ENCODE assay signal across 11 mouse cellular contexts in the genomic region with DNA sequence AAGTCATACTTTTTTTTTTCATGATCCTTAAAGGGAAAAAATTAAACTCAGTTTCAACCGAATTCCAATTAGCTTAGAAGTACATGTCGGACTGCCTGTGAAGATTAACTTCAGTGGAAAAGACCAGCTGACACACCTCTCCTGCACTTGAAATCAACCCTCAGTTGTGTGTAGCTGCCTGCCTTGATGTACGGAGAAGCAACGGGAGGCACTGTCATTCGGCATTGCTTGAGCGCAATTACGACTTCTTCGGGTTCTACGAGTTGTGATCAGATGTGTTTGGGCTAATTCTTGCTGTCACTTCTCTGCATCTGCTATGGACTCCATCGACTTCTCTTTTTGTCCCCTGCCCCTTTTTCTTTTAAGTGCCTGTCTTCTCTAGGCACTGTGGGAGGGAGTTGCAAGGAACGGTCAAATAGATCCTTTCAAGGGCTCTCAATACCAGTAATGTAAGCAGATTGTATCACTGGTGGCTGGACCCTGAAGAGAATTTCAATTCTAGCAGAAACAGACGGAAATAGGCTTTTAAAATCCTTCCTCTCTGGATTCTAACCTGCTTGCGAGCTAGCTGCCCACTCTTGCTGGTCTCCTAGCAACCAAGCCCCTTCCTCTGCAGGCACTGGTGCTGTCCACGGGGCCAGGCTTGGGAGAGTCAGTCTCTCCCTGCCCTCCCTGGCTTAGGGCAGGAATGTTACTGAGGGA. TPM values are rescaled to one million over a fixed set of nuclear protein-coding genes. Genes with fewer than 3 reads are reported as not detected.
A peak's percentile ranks its signal among the peaks of the same experiment; 100 is the strongest.
DNase-seq lines count a peak whose midpoint lies in the region; ATAC-seq and TF ChIP-seq lines count a peak whose summit lies in the region.
"Had no signal": no experiment of that assay in that cellular context is flagged by ENCODE, and none has a peak within 500 bp of the region (broad histone marks: within the 10 kb centered on the region; RNA-seq: fewer than 3 reads in every experiment).

No protein-coding gene starts in this region.

- H3K27me3 ChIP-seq in lung, postnatal 0 days (replicated peaks; ENCODE audit: insufficient read depth, low read length): no peaks in the 10 kb centered on the region
- no peaks in the 10 kb centered on the region; the same call in 1 of the 2 replicates for H3K27me3 ChIP-seq in forebrain, embryonic 13.5 days
- H3K27me3 ChIP-seq in limb, embryonic 13.5 days: no peaks in the 10 kb centered on the region
- H3K27me3 ChIP-seq in stomach, embryonic 15.5 days (replicated peaks): no peaks in the 10 kb centered on the region

- no peak overlapping the region for H3K4me3 ChIP-seq in lung, postnatal 0 days (ENCODE audit: low read depth, low read length)
- H3K4me3 ChIP-seq in forebrain, embryonic 13.5 days: peak overlapping the region; percentile 13
- no peak overlapping the region; the same call in 1 of the 2 replicates for H3K4me3 ChIP-seq in limb, embryonic 13.5 days
- no peak overlapping the region for H3K4me3 ChIP-seq in stomach, embryonic 15.5 days (replicated peaks)

- TF ChIP-seq CTCF in lung, postnatal 0 days (IDR thresholded peaks at IDR 0.05): no peak

- no peak for TF ChIP-seq EP300 in lung, postnatal 0 days (IDR thresholded peaks at IDR 0.05)

- H3K4me2 ChIP-seq in lung, postnatal 0 days (replicated peaks; ENCODE audit: low read depth, low read length): 0 out of 2 replicates have a peak overlapping the region, but pooled peaks have one; percentile 6
- H3K4me2 ChIP-seq in forebrain, embryonic 13.5 days: peak overlapping the region; percentile 54
- H3K4me2 ChIP-seq in limb, embryonic 13.5 days (replicated peaks): peak overlapping the region; percentile 51
- H3K4me2 ChIP-seq in stomach, embryonic 15.5 days: 0 out of 2 replicates have a peak overlapping the region, but pooled peaks have one; percentile 13

- no peaks in the 10 kb centered on the region for H3K36me3 ChIP-seq in lung, postnatal 0 days (ENCODE audit: insufficient read depth, low read length)
- no peaks in the 10 kb centered on the region for H3K36me3 ChIP-seq in forebrain, embryonic 13.5 days (ENCODE audit: poor library complexity, severe bottlenecking)
- no peaks in the 10 kb centered on the region for H3K36me3 ChIP-seq in limb, embryonic 13.5 days
- H3K36me3 ChIP-seq in stomach, embryonic 15.5 days: no peaks in the 10 kb centered on the region

- peak; percentile 23 for DNase-seq in lung, postnatal 0 days (ENCODE audit: low spot score)
- no peak for DNase-seq in lung, adult 18-20 months
- no peak for DNase-seq in urinary bladder, postnatal 4 days (ENCODE audit: low spot score in 2 of 2)
- no peak for DNase-seq in kidney, postnatal 4 days
- DNase-seq in layer of hippocampus, adult 11-12 months (ENCODE audit: low spot score): no peak
- DNase-seq: cerebellum, adult 9-11 months had no signal

- H3K9me3 ChIP-seq in lung, postnatal 0 days (ENCODE audit: low read length): no peaks in the 10 kb centered on the region
- no peaks in the 10 kb centered on the region for H3K9me3 ChIP-seq in forebrain, embryonic 13.5 days (replicated peaks)
- H3K9me3 ChIP-seq in limb, embryonic 13.5 days: no peaks in the 10 kb centered on the region
- no peaks in the 10 kb centered on the region for H3K9me3 ChIP-seq in stomach, embryonic 15.5 days

- H3K9ac ChIP-seq in lung, postnatal 0 days (replicated peaks; ENCODE audit: low read depth): no peak overlapping the region
- peak overlapping the region; percentile 28; the same call in 1 of the 2 replicates for H3K9ac ChIP-seq in forebrain, embryonic 13.5 days
- H3K9ac ChIP-seq in limb, embryonic 13.5 days: peak overlapping the region; percentile 31; the same call in 1 of the 2 replicates
- H3K9ac ChIP-seq in stomach, embryonic 15.5 days: no peak overlapping the region
- H3K9ac ChIP-seq: liver, embryonic 14.5 days had no signal

- no peak overlapping the region for H3K27ac ChIP-seq in lung, postnatal 0 days (ENCODE audit: low read length)
- peak overlapping the region; percentile 73 for H3K27ac ChIP-seq in forebrain, embryonic 13.5 days
- peak overlapping the region; percentile 44; the same call in 1 of the 2 replicates for H3K27ac ChIP-seq in limb, embryonic 13.5 days
- peak overlapping the region; percentile 48; the same call in 1 of the 2 replicates for H3K27ac ChIP-seq in stomach, embryonic 15.5 days
- H3K27ac ChIP-seq: liver, embryonic 14.5 days had no signal

- WGBS in lung, postnatal 0 days: 17% methylated on average over 14 of the region's 14 CpGs
- WGBS in forebrain, embryonic 13.5 days: 11% methylated on average over 14 of the region's 14 CpGs
- WGBS in limb, embryonic 13.5 days: 25% methylated on average over 14 of the region's 14 CpGs
- WGBS in stomach, embryonic 15.5 days: 31% methylated on average over 14 of the region's 14 CpGs

- H3K4me1 ChIP-seq in lung, postnatal 0 days (ENCODE audit: insufficient read depth, low read depth, low read length): peaks cover 7% of the 10 kb centered on the region; the same call in 1 of the 2 replicates
- peaks cover 37% of the 10 kb centered on the region for H3K4me1 ChIP-seq in forebrain, embryonic 13.5 days
- H3K4me1 ChIP-seq in limb, embryonic 13.5 days: peaks cover 29% of the 10 kb centered on the region
- H3K4me1 ChIP-seq in stomach, embryonic 15.5 days: peaks cover 6% of the 10 kb centered on the region; the same call in 1 of the 2 replicates

- ATAC-seq in lung, postnatal 0 days: no peak
- ATAC-seq in forebrain, embryonic 13.5 days: peak; percentile 87
- peak; percentile 64 for ATAC-seq in limb, embryonic 13.5 days (ENCODE audit: low FRiP score, low read depth)
- no peak for ATAC-seq in stomach, embryonic 15.5 days (ENCODE audit: insufficient read depth, low FRiP score, low read depth)
- ATAC-seq: Patski had no signal

RNA-seq across cellular contexts. Expression of a gene that starts 36.0 kb away (rescaled TPM):
- polyA plus RNA-seq in lung, postnatal 0 days (2015; fragmentation: Nextera tagmentation; extraction: Ambion mirVana): 27.9 and 29.9 TPM in 2 replicates
- 33.7 and 35.6 TPM in 2 replicates for polyA plus RNA-seq in forebrain, embryonic 13.5 days (2015; fragmentation: Nextera tagmentation; extraction: Ambion mirVana)
- 47.7 and 51.2 TPM in 2 replicates for polyA plus RNA-seq in limb, embryonic 13.5 days (2015; fragmentation: Nextera tagmentation; extraction: Ambion mirVana)
- polyA plus RNA-seq in stomach, embryonic 15.5 days (2015; fragmentation: Nextera tagmentation; extraction: Ambion mirVana): 28.5 and 35.2 TPM in 2 replicates

Comparison
In these comparisons a context has a peak if more than half of its experiments do, and no peak if none do; other contexts are left out.
1. ATAC-seq: peak in forebrain, embryonic 13.5 days (single experiment) and limb, embryonic 13.5 days (single experiment); none in lung, postnatal 0 days (single experiment) and stomach, embryonic 15.5 days (single experiment).
2. H3K9ac ChIP-seq: peak in forebrain, embryonic 13.5 days (single experiment) and limb, embryonic 13.5 days (single experiment); none in lung, postnatal 0 days (single experiment) and stomach, embryonic 15.5 days (single experiment).
3. Peak in every context shown above with its lines, with median percentiles within 50 percentile points of each other: H3K4me2 ChIP-seq.